Mouse (Mus musculus) MEL (cell line): ENCODE data around the gene Gemin8. TPM values are rescaled to one million over a fixed set of nuclear protein-coding genes. Genes with fewer than 3 reads are reported as not detected.

Experiments used
- DNase-seq: peaks from one replicate; pipeline ENCODE4 v3.0.0; 2011; ENCODE audit warnings: low read depth, low spot score
- H3K27ac ChIP-seq: 2 replicates; pipeline ENCODE4 v1.5.1; 2012; ENCODE audit warnings: low read depth, mild to moderate bottlenecking, control low read depth, low read length, moderate library complexity; ENCODE audit not compliant: control insufficient read depth
- H3K27me3 ChIP-seq, 2 experiments: fragments of 150-350 bp in 1 of 2; sonication (generic) in 1 of 2; 2 replicates each; pipeline ENCODE4 v1.6.1; 2012; ENCODE audit warnings: low read length in 2 of 2, mild to moderate bottlenecking in 2 of 2, improper control_type of control experiment in 1 of 2, moderate library complexity in 1 of 2; ENCODE audit not compliant: insufficient read depth in 2 of 2, control insufficient read depth in 1 of 2
- H3K36me3 ChIP-seq, 2 experiments: 2 replicates each; pipeline ENCODE4 v1.6.1; 2012 to 2014; ENCODE audit warnings: low read length in 2 of 2, improper control_type of control experiment in 1 of 2, inconsistent platforms in 1 of 2, mild to moderate bottlenecking in 1 of 2; ENCODE audit not compliant: insufficient read depth in 2 of 2, control insufficient read depth in 1 of 2
- H3K4me1 ChIP-seq, 2 experiments: fragments of 150-350 bp in 1 of 2; sonication (generic) in 1 of 2; 2 replicates each; pipeline ENCODE4 v1.6.1; 2012; ENCODE audit warnings: low read length in 2 of 2, improper control_type of control experiment in 1 of 2, mild to moderate bottlenecking in 1 of 2; ENCODE audit not compliant: insufficient read depth in 2 of 2, control insufficient read depth in 1 of 2
- H3K4me3 ChIP-seq, 2 experiments: fragments of 150-350 bp in 1 of 2; sonication (generic) in 1 of 2; 2 replicates each; pipeline ENCODE4 v1.5.1; 2012; ENCODE audit warnings: low read depth in 2 of 2, low read length in 2 of 2, mild to moderate bottlenecking in 2 of 2, moderate library complexity in 2 of 2, control low read depth in 1 of 2, improper control_type of control experiment in 1 of 2; ENCODE audit not compliant: control insufficient read depth in 1 of 2, insufficient read depth in 1 of 2
- H3K79me2 ChIP-seq: 2 replicates; pipeline ENCODE4 v1.6.1; 2012; ENCODE audit warnings: mild to moderate bottlenecking, low read length, moderate library complexity; ENCODE audit not compliant: control insufficient read depth, poor library complexity, insufficient read depth
- H3K9ac ChIP-seq: 2 replicates; pipeline ENCODE4 v1.6.1; 2012; ENCODE audit warnings: low read depth, mild to moderate bottlenecking, control low read depth, low read length, moderate library complexity; ENCODE audit not compliant: control insufficient read depth, poor library complexity, severe bottlenecking
- H3K9me3 ChIP-seq: fragments of 150-350 bp; sonication (generic); replicated peaks from 2 replicates; pipeline ENCODE4 v1.6.1; 2012; ENCODE audit warnings: mild to moderate bottlenecking, low read length, improper control_type of control experiment, moderate library complexity; ENCODE audit not compliant: insufficient read depth
- ELF1 ChIP-seq: IDR thresholded peaks from 2 replicates; pipeline ENCODE4 v1.6.1; 2014; ENCODE audit warnings: low read depth, mild to moderate bottlenecking, inconsistent platforms, low read length, improper control_type of control experiment, moderate library complexity
- GABPA ChIP-seq: IDR thresholded peaks from 2 replicates; pipeline ENCODE4 v1.6.1; 2012; ENCODE audit warnings: low read depth, mild to moderate bottlenecking, inconsistent platforms, low read length, improper control_type of control experiment, moderate library complexity
- JUND ChIP-seq: IDR thresholded peaks from 2 replicates; pipeline ENCODE4 v1.6.1; 2011; ENCODE audit warnings: low read depth, mild to moderate bottlenecking, improper control_type of control experiment, low read length
- KAT2A ChIP-seq: conservative IDR thresholded peaks from 2 replicates; pipeline ENCODE4 v1.6.1; 2012; ENCODE audit warnings: low read depth, low read length, improper control_type of control experiment, inconsistent platforms
- MXI1 ChIP-seq: IDR thresholded peaks from 2 replicates; pipeline ENCODE4 v1.6.1; 2011; ENCODE audit warnings: mild to moderate bottlenecking, low read depth, low read length, improper control_type of control experiment
- MYB ChIP-seq: IDR thresholded peaks from 2 replicates; pipeline ENCODE4 v1.6.1; 2011; ENCODE audit warnings: mild to moderate bottlenecking, low read depth, low read length, improper control_type of control experiment
- POLR2A ChIP-seq, 2 experiments: IDR thresholded peaks; 2 replicates each; pipeline ENCODE4 v1.6.1; 2011 to 2012; ENCODE audit warnings: low read length in 2 of 2, mild to moderate bottlenecking in 2 of 2, control low read depth in 1 of 2, improper control_type of control experiment in 1 of 2, low read depth in 1 of 2, moderate library complexity in 1 of 2; ENCODE audit not compliant: control insufficient read depth in 1 of 2, insufficient read depth in 1 of 2, poor library complexity in 1 of 2
- POLR2AphosphoS5 ChIP-seq: IDR thresholded peaks from 2 replicates; pipeline ENCODE4 v1.6.1; 2012; ENCODE audit warnings: low read depth, borderline replicate concordance, mild to moderate bottlenecking, inconsistent platforms, low read length, moderate library complexity, mixed read lengths
- polyA plus RNA-seq, 2 experiments: library from polyadenylated mRNA; stranded (reverse) in 1 of 2; unstranded in 1 of 2; fragments of >175 nt in 1 of 2; fragments of >200 nt in 1 of 2; gene quantifications; 2 replicates each; pipeline versions ENCODE4 v1.2.1 to v1.2.4; 2012; ENCODE audit warnings: low replicate concordance in 2 of 2, low read depth in 1 of 2; ENCODE audit not compliant: insufficient read length in 2 of 2, insufficient read depth in 1 of 2, missing spikeins in 1 of 2
- total RNA-seq: library from RNA; depleted of rRNA; stranded (reverse); fragments of 300-350 nt; gene quantifications from 2 replicates; pipeline ENCODE4 v1.2.3, GENCODE M21; 2012; rRNA removed

The Gemin8 gene
- total and polyA plus RNA-seq, 3 experiments = 13.2 to 35.8 TPM; not detected in 1

GRCm38 (mm10) chrX:166239520-166239919 lies 69.3 kb downstream of the Gemin8 start:
- TF ChIP-seq GABPA = no peak
- TF ChIP-seq POLR2AphosphoS5 = no peak
- TF ChIP-seq ELF1 = no peak
- TF ChIP-seq MXI1 = no peak
- TF ChIP-seq KAT2A = no peak
- no peak for TF ChIP-seq POLR2A (IDR thresholded peaks at IDR 0.05; ENCODE audit: control insufficient read depth in 1 of 2, insufficient read depth in 1 of 2, low read depth in 1 of 2, low read length in 2 of 2, poor library complexity in 1 of 2)
- TF ChIP-seq JUND = no peak
- no peak for TF ChIP-seq MYB
- no peak for DNase-seq
- H3K27ac ChIP-seq = no peak overlapping the region
- no peaks in the 10 kb centered on the region for H3K9me3 ChIP-seq
- no peaks in the 10 kb centered on the region for H3K27me3 ChIP-seq
- H3K79me2 ChIP-seq = no peaks in the 10 kb centered on the region
- H3K4me1 ChIP-seq = no peaks in the 10 kb centered on the region
- no peaks in the 10 kb centered on the region for H3K36me3 ChIP-seq
- H3K9ac ChIP-seq = no peak overlapping the region
- no peak overlapping the region for H3K4me3 ChIP-seq

Other genes with a start within 250 kb of the Gemin8 start
- gene Gpm6b, start 68.5 kb downstream of the Gemin8 start, total RNA-seq = 2.9 and 4.9 TPM in 2 replicates
- gene Gpm6b, start 68.5 kb downstream of the Gemin8 start, polyA plus RNA-seq = 10 to 100 TPM in 1 of 2 experiments, not detected in 1; 13.2 TPM